Mouse (Mus musculus): ENCODE measurements around the gene Lrrc1. TPM values are rescaled to one million over a fixed set of nuclear protein-coding genes. Genes with fewer than 3 reads are reported as not detected.
"Not testable (repeated sequence)": the region's sequence is repeated elsewhere in the genome, so short reads cannot be mapped to it uniquely, and the experiment has no call there.

Gene Lrrc1
- polyA plus RNA-seq (2016; fragmentation: Nextera tagmentation; extraction: Ambion mirVana) = 6.8 and 7.0 TPM in 2 replicates

DNA sequence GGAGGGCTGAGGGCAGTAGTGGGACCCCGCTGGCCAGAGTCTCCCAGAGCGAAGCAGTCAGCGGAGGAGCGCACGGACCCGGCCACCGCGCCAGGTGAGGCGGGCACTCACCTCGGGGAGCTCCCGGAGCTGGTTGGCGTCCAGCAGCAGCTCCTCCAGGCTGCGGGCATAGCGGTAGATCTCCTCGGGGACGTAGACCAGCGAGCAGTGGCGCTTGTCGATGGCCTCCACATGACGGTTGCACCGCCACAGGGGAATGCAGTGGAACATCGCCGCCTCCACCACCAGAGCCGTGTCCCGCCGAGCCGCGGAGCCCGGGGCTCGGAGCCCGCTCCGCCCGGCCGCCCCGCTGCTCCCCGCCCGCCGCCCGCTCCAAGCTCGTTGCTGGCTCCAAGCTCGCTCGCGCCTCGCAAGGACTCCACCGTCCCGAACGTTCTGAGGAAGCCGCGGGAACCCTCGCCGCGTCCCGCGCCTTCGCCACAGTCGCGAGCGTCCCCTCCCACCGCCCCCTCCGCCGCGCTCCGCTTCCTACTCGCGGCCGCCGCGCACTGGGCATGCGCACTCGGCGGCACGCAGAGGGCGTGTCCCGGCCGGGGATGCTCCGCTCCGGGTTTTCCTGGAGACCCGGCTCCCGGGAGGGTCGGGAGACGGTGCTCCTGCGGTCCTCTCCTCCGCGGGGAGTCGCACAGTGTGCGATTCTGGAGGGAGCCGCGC, at the start of gene Lrrc1:
Gene Lrrc1, minus strand, starts transcription at position 517 of the 714 bp plus-strand sequence.
- H3K4me1 ChIP-seq = peaks cover 9% of the 10 kb centered on the region
- H3K36me3 ChIP-seq = no peaks in the 10 kb centered on the region
- H3K27me3 ChIP-seq (replicated peaks) = 0 out of 2 replicates have a peak, but pooled peaks cover 6% of the 10 kb centered on the region
- no peaks in the 10 kb centered on the region for H3K9me3 ChIP-seq
- peak within 1 kb of the TSS; percentile 71 for H3K4me3 ChIP-seq
- H3K9ac ChIP-seq = peak within 1 kb of the TSS; percentile 73
- under 1% methylated on average over 88 of the region's 88 CpGs for WGBS
- no peak within 1 kb of the TSS for H3K27ac ChIP-seq
- peak within 1 kb of the TSS; percentile 98 for H3K4me2 ChIP-seq (replicated peaks)
- peak; percentile 90 for ATAC-seq (ENCODE audit: low FRiP score, low read depth)

DNA sequence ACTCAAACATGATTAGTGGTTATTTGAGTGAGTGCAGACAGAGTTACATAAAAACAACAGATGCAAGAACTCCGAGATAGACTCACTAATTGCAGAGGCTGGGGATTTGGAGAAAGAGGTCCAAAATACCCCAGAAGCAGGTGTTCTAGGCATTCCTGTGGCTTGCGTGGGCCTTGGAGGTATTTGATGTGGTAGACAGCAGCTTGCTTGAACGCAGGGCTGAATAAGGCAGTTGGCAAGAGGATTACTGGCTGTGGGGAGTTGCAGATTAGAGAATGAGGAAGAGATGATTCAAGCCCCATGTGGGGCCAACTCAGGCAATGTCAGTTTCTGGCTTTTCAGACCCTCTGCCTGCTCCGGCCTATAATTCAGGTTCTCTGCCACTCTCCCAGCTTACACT, 47.8 kb upstream of the Lrrc1 start:
- Histone ChIP-seq H3K4me3 (no peak overlapping the region), H3K36me3 (no peaks in the 10 kb centered on the region), H3K9ac (no peak overlapping the region), H3K4me2 (replicated peaks) (no peak overlapping the region), H3K9me3 (no peaks in the 10 kb centered on the region), H3K27ac (no peak overlapping the region), H3K4me1 (no peaks in the 10 kb centered on the region), H3K27me3 (replicated peaks) (no peaks in the 10 kb centered on the region)
- ATAC-seq (ENCODE audit: low FRiP score, low read depth) = no peak
- WGBS = 81% methylated on average over 4 of the region's 4 CpGs

DNA sequence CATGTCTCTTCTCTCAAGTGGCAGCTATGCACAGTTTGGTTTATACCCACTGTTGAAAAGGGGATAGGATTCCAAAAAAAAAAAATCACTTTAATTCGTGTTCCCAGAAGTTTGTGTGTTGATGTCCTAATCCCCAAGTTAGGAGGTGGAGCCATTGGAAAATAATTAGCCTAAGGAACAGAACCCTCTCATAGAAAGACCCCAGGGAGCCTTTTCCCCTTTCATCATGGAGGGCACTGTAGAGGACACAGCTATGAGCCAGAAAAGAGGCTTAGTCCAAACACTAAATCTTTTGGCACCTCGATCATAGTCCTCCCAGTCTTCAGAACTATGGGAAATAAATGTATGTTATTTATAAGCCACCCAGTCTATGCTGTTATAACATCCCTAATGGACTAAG, 44.8 kb upstream of the Lrrc1 start:
- no peak overlapping the region for H3K27ac ChIP-seq
- no peak overlapping the region for H3K4me3 ChIP-seq
- H3K27me3 ChIP-seq (replicated peaks) = no peaks in the 10 kb centered on the region
- no peak overlapping the region for H3K9ac ChIP-seq
- ATAC-seq (ENCODE audit: low FRiP score, low read depth) = no peak
- H3K9me3 ChIP-seq = no peaks in the 10 kb centered on the region
- no peak overlapping the region for H3K4me2 ChIP-seq (replicated peaks)
- 52% methylated on average over 2 of the region's 2 CpGs for whole genome bisulfite sequencing
- no peaks in the 10 kb centered on the region for H3K4me1 ChIP-seq
- H3K36me3 ChIP-seq = no peaks in the 10 kb centered on the region

DNA sequence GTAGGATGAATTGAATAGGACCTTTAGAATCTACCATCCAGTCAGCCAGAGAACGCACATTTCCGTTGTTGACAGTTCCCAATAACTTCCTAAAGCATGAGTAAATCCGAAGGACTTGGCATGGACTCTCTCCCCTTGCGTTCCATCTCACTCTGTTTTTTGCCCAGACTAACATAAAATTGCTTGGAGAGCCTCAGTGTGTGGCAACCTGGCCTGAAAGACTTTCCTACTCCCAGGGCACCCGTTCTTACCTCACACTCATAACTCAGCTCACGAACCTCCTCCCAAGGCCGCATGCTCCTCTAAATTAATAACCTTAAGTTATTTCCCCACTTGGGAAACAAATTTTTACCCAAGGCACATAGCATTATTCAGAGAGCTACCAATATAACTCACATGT, 42.9 kb upstream of the Lrrc1 start:
- H3K27ac ChIP-seq = no peak overlapping the region
- no peaks in the 10 kb centered on the region for H3K36me3 ChIP-seq
- H3K4me2 ChIP-seq (replicated peaks) = no peak overlapping the region
- H3K9me3 ChIP-seq = no peaks in the 10 kb centered on the region
- no peak overlapping the region for H3K4me3 ChIP-seq
- no peak overlapping the region for H3K9ac ChIP-seq
- WGBS = 88% methylated on average over 7 of the region's 7 CpGs
- ATAC-seq (ENCODE audit: low FRiP score, low read depth) = no peak
- H3K27me3 ChIP-seq (replicated peaks) = no peaks in the 10 kb centered on the region
- H3K4me1 ChIP-seq = no peaks in the 10 kb centered on the region

DNA sequence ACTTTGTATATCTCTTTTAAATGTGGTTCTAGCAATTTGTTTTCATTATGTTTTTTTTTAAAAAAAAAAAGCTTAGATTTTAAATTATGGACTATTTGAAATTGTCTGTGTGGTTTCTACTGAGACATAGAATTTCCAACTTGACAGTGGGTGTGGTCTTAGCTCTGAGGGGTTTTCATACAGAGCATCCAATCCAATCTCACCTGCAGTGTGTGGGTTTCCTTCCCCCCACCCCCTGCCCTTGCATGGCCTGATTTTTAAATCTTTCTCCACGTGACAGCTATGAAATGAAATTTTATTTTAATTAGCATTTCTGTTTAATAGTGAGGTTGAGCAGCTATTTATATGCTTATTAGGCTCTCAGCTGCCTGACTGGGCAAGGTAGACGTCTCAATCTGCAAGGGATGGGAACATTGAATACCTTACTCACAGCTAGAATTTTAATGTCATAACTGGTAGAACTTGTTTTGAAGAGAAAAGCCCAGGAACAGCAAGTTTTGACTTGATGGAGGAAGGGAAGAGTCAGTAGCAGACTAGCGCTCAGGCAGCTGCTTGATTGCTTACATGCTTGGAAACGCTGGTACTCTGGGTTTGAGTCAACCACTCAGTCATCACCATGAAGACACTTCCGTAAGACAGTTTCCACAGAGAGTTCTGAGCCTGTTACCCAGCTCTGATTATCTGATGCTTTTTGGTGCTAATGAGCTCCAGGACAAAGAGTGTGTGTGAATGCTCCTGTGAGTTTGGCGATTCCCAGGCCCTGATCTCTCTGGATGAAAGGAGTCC, 42.3 kb upstream of the Lrrc1 start:
- H3K27me3 ChIP-seq (replicated peaks) = no peaks in the 10 kb centered on the region
- no peak overlapping the region for H3K9ac ChIP-seq
- 67% methylated on average over 6 of the region's 6 CpGs for WGBS
- no peaks in the 10 kb centered on the region for H3K9me3 ChIP-seq
- H3K36me3 ChIP-seq = no peaks in the 10 kb centered on the region
- no peak overlapping the region for H3K27ac ChIP-seq
- no peaks in the 10 kb centered on the region for H3K4me1 ChIP-seq
- no peak for ATAC-seq (ENCODE audit: low FRiP score, low read depth)
- no peak overlapping the region for H3K4me2 ChIP-seq (replicated peaks)
- H3K4me3 ChIP-seq = no peak overlapping the region

DNA sequence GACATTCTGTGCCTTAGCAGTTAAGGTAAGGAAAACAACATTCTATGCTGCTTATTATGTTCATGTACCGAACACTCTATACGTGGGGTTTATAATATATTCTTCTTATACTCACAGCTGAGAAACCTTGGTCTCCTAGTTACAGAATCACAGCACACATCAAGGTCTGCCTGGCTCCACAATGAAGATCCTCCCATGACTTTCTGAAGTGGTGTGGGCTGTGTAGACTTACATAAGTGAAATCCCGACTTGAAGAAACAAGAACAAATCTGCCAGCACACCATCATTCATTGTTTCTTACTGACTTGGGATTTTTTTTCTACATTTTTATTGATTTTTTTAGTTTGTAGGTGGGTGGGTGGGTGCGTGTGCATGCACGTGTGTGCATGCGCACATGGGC, 40.1 kb upstream of the Lrrc1 start:
- no peaks in the 10 kb centered on the region for H3K36me3 ChIP-seq
- ATAC-seq (ENCODE audit: low FRiP score, low read depth) = no peak
- WGBS = 95% methylated on average over 6 of the region's 6 CpGs
- no peak overlapping the region for H3K4me2 ChIP-seq (replicated peaks)
- no peak overlapping the region for H3K4me3 ChIP-seq
- no peaks in the 10 kb centered on the region for H3K9me3 ChIP-seq
- H3K27me3 ChIP-seq (replicated peaks) = no peaks in the 10 kb centered on the region
- H3K27ac ChIP-seq = no peak overlapping the region
- H3K9ac ChIP-seq = no peak overlapping the region
- H3K4me1 ChIP-seq = no peaks in the 10 kb centered on the region

DNA sequence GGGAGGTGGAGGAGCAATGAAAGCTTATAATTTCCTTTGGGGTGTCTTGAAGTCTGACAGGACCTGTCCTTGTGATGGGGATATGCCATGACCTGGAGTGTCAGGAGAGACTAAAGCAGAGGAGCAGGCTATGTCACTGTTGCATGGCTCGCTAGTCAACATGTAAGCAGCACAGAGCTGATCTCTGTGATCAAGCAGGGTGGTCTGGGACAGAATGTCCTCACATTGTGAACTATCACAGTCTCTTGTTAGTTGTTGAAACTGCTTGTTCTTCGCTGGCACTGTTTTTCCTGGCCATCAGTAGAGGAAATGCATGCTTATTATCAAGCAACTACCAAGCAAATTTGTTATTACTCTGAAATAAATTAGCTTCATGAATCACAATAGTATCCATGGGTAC, 38.6 kb upstream of the Lrrc1 start:
- ATAC-seq (ENCODE audit: low FRiP score, low read depth) = no peak
- Histone ChIP-seq H3K9me3 (no peaks in the 10 kb centered on the region), H3K36me3 (no peaks in the 10 kb centered on the region), H3K4me2 (replicated peaks) (no peak overlapping the region), H3K27ac (no peak overlapping the region), H3K4me1 (no peaks in the 10 kb centered on the region), H3K9ac (no peak overlapping the region), H3K27me3 (replicated peaks) (no peaks in the 10 kb centered on the region), H3K4me3 (no peak overlapping the region)
- 76% methylated on average over 2 of the region's 2 CpGs for WGBS

DNA sequence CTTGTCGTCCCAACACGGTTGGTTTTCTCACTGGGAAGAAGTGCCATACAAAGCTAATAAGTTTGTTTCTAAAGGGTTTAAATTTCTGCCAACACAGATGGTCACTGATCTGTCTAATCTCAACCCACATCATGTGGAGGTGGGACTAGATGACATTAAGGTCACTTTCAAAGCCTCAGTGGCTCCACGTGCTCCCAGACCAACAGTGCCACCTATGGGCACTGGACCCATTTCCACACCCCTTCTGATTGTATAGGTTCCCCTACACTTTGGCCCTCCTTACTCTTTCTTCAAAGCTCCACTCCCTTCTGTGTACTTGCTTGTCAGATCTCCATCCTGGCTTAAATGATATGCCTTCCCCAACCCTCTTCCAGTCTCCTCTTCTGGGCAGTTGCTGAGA, 35.2 kb upstream of the Lrrc1 start:
- no peak overlapping the region for H3K4me3 ChIP-seq
- H3K9me3 ChIP-seq = no peaks in the 10 kb centered on the region
- H3K4me1 ChIP-seq = no peaks in the 10 kb centered on the region
- H3K4me2 ChIP-seq (replicated peaks) = no peak overlapping the region
- ATAC-seq (ENCODE audit: low FRiP score, low read depth) = no peak
- H3K36me3 ChIP-seq = no peaks in the 10 kb centered on the region
- 81% methylated on average over 3 of the region's 3 CpGs for WGBS
- no peak overlapping the region for H3K9ac ChIP-seq
- no peak overlapping the region for H3K27ac ChIP-seq
- H3K27me3 ChIP-seq (replicated peaks) = no peaks in the 10 kb centered on the region

DNA sequence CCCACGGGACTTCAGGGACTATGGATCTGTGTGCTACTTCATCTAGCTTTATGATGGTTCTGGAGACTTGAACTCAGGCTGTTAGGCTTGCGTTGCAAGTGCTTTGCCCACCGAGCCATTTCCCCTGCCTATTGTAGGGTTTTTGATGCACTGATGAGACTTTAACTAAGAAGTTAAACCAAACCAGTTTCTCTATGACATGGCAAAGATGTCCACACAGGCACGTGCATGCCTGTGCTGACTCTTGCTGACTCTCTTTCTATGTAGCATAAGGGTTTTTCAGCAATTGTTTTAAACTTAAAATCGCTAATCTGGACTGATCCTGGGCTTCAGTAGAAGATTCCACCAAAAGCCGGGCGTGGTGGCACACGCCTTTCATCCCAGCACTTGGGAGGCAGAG, 33.3 kb upstream of the Lrrc1 start:
- Histone ChIP-seq H3K9ac (no peak overlapping the region), H3K36me3 (no peaks in the 10 kb centered on the region), H3K27me3 (replicated peaks) (no peaks in the 10 kb centered on the region), H3K4me1 (no peaks in the 10 kb centered on the region), H3K4me3 (no peak overlapping the region), H3K27ac (no peak overlapping the region), H3K9me3 (no peaks in the 10 kb centered on the region), H3K4me2 (replicated peaks) (no peak overlapping the region)
- WGBS = 92% methylated on average over 8 of the region's 8 CpGs
- ATAC-seq (ENCODE audit: low FRiP score, low read depth) = no peak

DNA sequence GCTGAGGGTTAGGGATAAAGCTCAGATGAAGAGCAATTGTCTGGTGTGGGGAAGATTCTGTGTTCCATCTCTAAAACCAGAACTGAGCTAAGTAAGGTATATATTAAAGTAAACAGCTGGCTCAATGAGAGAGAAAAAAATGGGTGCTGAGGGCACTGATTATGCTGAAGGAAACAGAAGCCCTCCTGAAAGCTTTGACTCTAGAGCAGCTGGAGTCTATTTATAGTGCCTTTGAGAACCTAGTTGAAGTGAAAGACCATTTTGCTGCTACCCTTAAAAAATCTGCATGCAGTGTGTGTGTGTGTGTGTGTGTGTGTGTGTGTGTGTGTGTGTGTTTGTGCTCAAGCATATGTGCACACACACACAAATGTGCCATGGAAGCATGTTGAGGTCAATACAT, 32.7 kb upstream of the Lrrc1 start:
- Histone ChIP-seq H3K36me3 (no peaks in the 10 kb centered on the region), H3K4me2 (replicated peaks) (no peak overlapping the region), H3K27ac (no peak overlapping the region), H3K9me3 (no peaks in the 10 kb centered on the region), H3K4me3 (no peak overlapping the region), H3K27me3 (replicated peaks) (no peaks in the 10 kb centered on the region), H3K4me1 (no peaks in the 10 kb centered on the region), H3K9ac (no peak overlapping the region)
- no peak for ATAC-seq (ENCODE audit: low FRiP score, low read depth)

DNA sequence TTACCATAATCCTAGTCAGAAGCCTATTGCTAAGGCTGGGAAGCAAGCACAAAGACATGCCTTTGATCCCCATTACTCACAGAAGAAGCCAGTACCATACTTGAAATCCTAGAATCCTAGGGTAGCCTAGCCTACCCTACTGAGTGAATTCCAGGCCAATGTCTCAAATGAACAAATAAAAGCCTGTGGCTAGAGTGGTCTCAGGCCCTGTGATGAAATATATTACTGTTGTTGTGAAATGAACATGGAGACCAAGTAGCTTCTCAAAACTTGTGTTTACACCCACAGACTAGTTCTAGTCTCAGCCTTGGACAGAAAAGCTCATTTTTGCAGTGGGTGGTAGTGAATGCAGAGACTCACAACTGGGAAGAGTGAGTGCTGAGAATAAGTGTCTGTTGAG, 31.6 kb upstream of the Lrrc1 start:
- Histone ChIP-seq H3K9ac (no peak overlapping the region), H3K4me3 (no peak overlapping the region), H3K36me3 (no peaks in the 10 kb centered on the region), H3K9me3 (no peaks in the 10 kb centered on the region), H3K27ac (no peak overlapping the region), H3K4me2 (replicated peaks) (no peak overlapping the region), H3K4me1 (no peaks in the 10 kb centered on the region), H3K27me3 (replicated peaks) (no peaks in the 10 kb centered on the region)
- ATAC-seq (ENCODE audit: low FRiP score, low read depth) = no peak

DNA sequence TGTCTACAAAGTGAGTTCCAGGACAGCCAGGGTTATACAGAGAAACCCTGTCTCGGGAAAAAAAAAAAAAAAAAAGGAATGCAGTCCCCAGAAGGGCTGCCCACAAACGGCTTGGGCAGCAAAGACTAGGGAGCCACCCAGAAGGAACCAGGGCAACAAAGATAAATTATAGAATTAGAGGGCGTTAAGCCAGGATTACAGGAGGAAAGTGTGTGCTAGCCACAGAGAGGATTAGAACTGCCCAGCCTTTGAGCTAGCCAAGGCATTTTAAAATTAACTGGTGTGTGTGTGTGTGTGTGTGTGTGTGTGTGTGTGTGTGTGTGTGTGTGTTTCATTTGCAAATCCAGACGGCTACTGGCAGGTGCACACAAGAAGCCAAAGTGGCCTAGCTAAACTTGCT, 30.3 kb upstream of the Lrrc1 start:
- H3K4me1 ChIP-seq; H3K27me3 ChIP-seq (replicated peaks); H3K9me3 ChIP-seq; H3K4me3 ChIP-seq; ATAC-seq (ENCODE audit: low FRiP score, low read depth); H3K9ac ChIP-seq; H3K4me2 ChIP-seq (replicated peaks); H3K36me3 ChIP-seq; H3K27ac ChIP-seq: not testable (repeated sequence)
- 64% methylated on average over 4 of the region's 4 CpGs for WGBS

DNA sequence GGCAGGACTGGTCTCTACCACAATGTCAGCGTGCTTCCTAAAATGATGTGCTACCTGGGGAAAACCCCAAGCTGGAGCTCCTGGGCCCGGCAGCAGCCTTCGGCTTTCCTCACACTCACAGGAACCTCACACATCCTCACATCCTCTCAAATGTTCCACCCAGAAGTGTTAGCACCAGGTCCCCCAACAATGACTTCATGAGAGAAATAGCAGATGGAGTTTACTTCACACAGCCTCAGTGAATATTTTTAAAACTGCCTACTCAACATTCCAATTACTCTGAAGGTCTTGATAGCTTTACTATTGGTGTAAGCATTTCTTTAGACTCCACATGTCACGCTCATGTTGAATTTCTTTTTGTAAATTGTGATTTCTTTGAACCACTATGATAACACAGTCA, 27.2 kb upstream of the Lrrc1 start:
- no peaks in the 10 kb centered on the region for H3K9me3 ChIP-seq
- ATAC-seq (ENCODE audit: low FRiP score, low read depth) = no peak
- no peak overlapping the region for H3K4me2 ChIP-seq (replicated peaks)
- WGBS = 88% methylated on average over 4 of the region's 4 CpGs
- no peak overlapping the region for H3K4me3 ChIP-seq
- H3K4me1 ChIP-seq = no peaks in the 10 kb centered on the region
- no peaks in the 10 kb centered on the region for H3K27me3 ChIP-seq (replicated peaks)
- H3K36me3 ChIP-seq = no peaks in the 10 kb centered on the region
- H3K27ac ChIP-seq = no peak overlapping the region
- H3K9ac ChIP-seq = no peak overlapping the region
